Mouse (Mus musculus): ENCODE results near the gene Gm13420. TPM values are rescaled to one million over a fixed set of nuclear protein-coding genes. Genes with fewer than 3 reads are reported as not detected.
A peak's percentile ranks its signal among the peaks of the same experiment; 100 is the strongest.

The Gm13420 gene
- total and polyA plus RNA-seq, 3 experiments: not detected

GRCm38 (mm10) chr2:29787104-29787917, 35.8 kb upstream of the Gm13420 start, which contains the start of gene Coq4:
Coq4 (plus strand) TSS chr2:29787493.
- Histone ChIP-seq H3K79me2 (replicated peaks; ENCODE audit: control insufficient read depth, extremely low read depth, insufficient read depth, poor library complexity, severe bottlenecking) (peaks cover 16% of the 10 kb centered on the region), H3K9me3 (replicated peaks; ENCODE audit: low read length) (peaks cover 7% of the 10 kb centered on the region), H3K27me3 (replicated peaks) (no peaks in the 10 kb centered on the region), H3K36me3 (replicated peaks in 1 of 2; ENCODE audit: control insufficient read depth in 1 of 2, insufficient read depth in 1 of 2, low read length in 1 of 2) (peaks cover 52 to 69% of the 10 kb centered on the region in 2 experiments), H3K9ac (ENCODE audit: insufficient read depth, low read depth) (peak within 1 kb of the TSS; percentile 87), H3K4me3 (replicated peaks in 1 of 3; ENCODE audit: low read depth in 2 of 3, low read length in 2 of 3, poor library complexity in 1 of 3) (peak within 1 kb of the TSS; percentile 80 to 97 (median 89)), H3K27ac (ENCODE audit: insufficient read depth, low read depth) (peak within 1 kb of the TSS; percentile 8; the same call in 1 of the 2 replicates), H3K4me2 (ENCODE audit: insufficient read depth, low read depth, poor library complexity, severe bottlenecking) (peak within 1 kb of the TSS; percentile 98), H3K4me1 (ENCODE audit: control insufficient read depth in 1 of 2, insufficient read depth in 2 of 2) (peaks cover 4 to 18% of the 10 kb centered on the region in 2 experiments; a peak in 3 of 4 replicates)
- dilution Hi-C loops (cut with MboI; ENCODE audit: extremely low pct_ligation_motif_present, extremely low pct_unique_long_range_greater_than_20kb, low sequenced_read_pairs): no loop called here
- in situ Hi-C loops (cut with MboI; ENCODE audit: low pct_ligation_motif_present, low pct_unique_long_range_greater_than_20kb, low sequenced_read_pairs): no loop called here
- TF ChIP-seq CTCF (conservative IDR thresholded peaks at IDR 0.05 in 1 of 2, IDR thresholded peaks at IDR 0.05 in 1 of 2; ENCODE audit: low read depth in 2 of 2, low read length in 2 of 2) (no peak), KAT2A (IDR thresholded peaks at IDR 0.05; ENCODE audit: insufficient replicate concordance, low read length) (peak; percentile 82; the same call in 1 of the 2 replicates), E2F4 (IDR thresholded peaks at IDR 0.05; ENCODE audit: insufficient replicate concordance, low read depth, low read length) (peak; percentile 84; the same call in 1 of the 2 replicates), POLR2AphosphoS2 (IDR thresholded peaks at IDR 0.05; ENCODE audit: low read depth, low read length) (peak; percentile 72; the same call in 1 of the 2 replicates), TBP (conservative IDR thresholded peaks at IDR 0.05; ENCODE audit: low read depth, low read length) (peak; percentile 80; the same call in 1 of the 2 replicates), ZKSCAN1 (IDR thresholded peaks at IDR 0.05; ENCODE audit: borderline replicate concordance, low read depth, low read length) (no peak), CHD2 (IDR thresholded peaks at IDR 0.05; ENCODE audit: low read length) (no peak), MAZ (IDR thresholded peaks at IDR 0.05; ENCODE audit: low read depth, low read length) (0 out of 2 replicates have a peak, but pooled peaks have one; percentile 25), RCOR1 (conservative IDR thresholded peaks at IDR 0.05; ENCODE audit: low read depth, low read length) (peak; percentile 79; the same call in 1 of the 2 replicates), USF2 (conservative IDR thresholded peaks at IDR 0.05; ENCODE audit: low read depth, low read length) (peak; percentile 91), HCFC1 (IDR thresholded peaks at IDR 0.05; ENCODE audit: low read depth, low read length) (peak; percentile 94), BHLHE40 (IDR thresholded peaks at IDR 0.05; ENCODE audit: low read depth, low read length) (peak; percentile 58), MXI1 (IDR thresholded peaks at IDR 0.05; ENCODE audit: low read depth, low read length) (peak; percentile 90), MAX (IDR thresholded peaks at IDR 0.05; ENCODE audit: low read length) (peak; percentile 84; the same call in 1 of the 2 replicates), ELF1 (IDR thresholded peaks at IDR 0.05; ENCODE audit: low read depth, low read length) (peak; percentile 84), NELFE (IDR thresholded peaks at IDR 0.05; ENCODE audit: low read depth, low read length) (peak; percentile 92), CHD1 (IDR thresholded peaks at IDR 0.05; ENCODE audit: low read depth, low read length) (no peak; the same call in 1 of the 2 replicates), GABPA (IDR thresholded peaks at IDR 0.05; ENCODE audit: insufficient replicate concordance, low read depth, low read length) (no peak; the same call in 1 of the 2 replicates), ETS1 (conservative IDR thresholded peaks at IDR 0.05; ENCODE audit: low read depth, low read length) (no peak), MAFK (IDR thresholded peaks at IDR 0.05; ENCODE audit: insufficient replicate concordance, low read length) (no peak), JUN (IDR thresholded peaks at IDR 0.05; ENCODE audit: insufficient read depth, low read depth, low read length) (peak; percentile 13; the same call in 1 of the 2 replicates), MYC (IDR thresholded peaks at IDR 0.05; ENCODE audit: low read depth, low read length) (peak; percentile 91), PAX5 (IDR thresholded peaks at IDR 0.05; ENCODE audit: low read length) (no peak), EP300 (IDR thresholded peaks at IDR 0.05; ENCODE audit: low read length) (no peak), TCF12 (IDR thresholded peaks at IDR 0.05; ENCODE audit: low read depth, low read length) (peak; percentile 78), USF1 (IDR thresholded peaks at IDR 0.05; ENCODE audit: low read depth, low read length) (peak; percentile 86), UBTF (IDR thresholded peaks at IDR 0.05; ENCODE audit: low read depth, low read length) (no peak), ZMIZ1 (IDR thresholded peaks at IDR 0.05; ENCODE audit: low read depth, low read length) (peak; percentile 34; the same call in 1 of the 2 replicates), SMC3 (IDR thresholded peaks at IDR 0.05; ENCODE audit: low read depth, low read length) (no peak), SIN3A (IDR thresholded peaks at IDR 0.05; ENCODE audit: low read length) (peak; percentile 80), ZNF384 (IDR thresholded peaks at IDR 0.05; ENCODE audit: low read depth, low read length) (peak; percentile 63; the same call in 1 of the 2 replicates), NRF1 (IDR thresholded peaks at IDR 0.05; ENCODE audit: low read depth, low read length) (no peak), RAD21 (IDR thresholded peaks at IDR 0.05; ENCODE audit: low read depth, low read length) (no peak), POLR2A (IDR thresholded peaks at IDR 0.05; ENCODE audit: low read depth, low read length) (peak; percentile 88)
- peak; percentile 95 for DNase-seq (ENCODE audit: extremely low read depth)
